Mouse (Mus musculus) thymus, adult 2 months (tissue): ENCODE measurements around the gene Gm10282. TPM values are rescaled to one million over a fixed set of nuclear protein-coding genes. Genes with fewer than 3 reads are reported as not detected.

Experiments used
- DNase-seq: peaks from one replicate; pipeline ENCODE4 v3.0.0; 2021
- H3K27ac ChIP-seq: fragments of 200-500 bp; 2 replicates; pipeline ENCODE4 v1.5.1; 2012; ENCODE audit warnings: low read length, control low read depth; ENCODE audit not compliant: control insufficient read depth, insufficient read depth
- H3K27me3 ChIP-seq: fragments of 200-500 bp; 2 replicates; pipeline ENCODE4 v1.6.1; 2012; ENCODE audit warnings: mild to moderate bottlenecking, low read length, moderate library complexity, mixed read lengths; ENCODE audit not compliant: control insufficient read depth, insufficient read depth
- H3K36me3 ChIP-seq: fragments of 200-500 bp; 2 replicates; pipeline ENCODE4 v1.6.1; 2012; ENCODE audit warnings: mild to moderate bottlenecking, low read length, moderate library complexity; ENCODE audit not compliant: control insufficient read depth, insufficient read depth
- H3K4me1 ChIP-seq: fragments of 200-500 bp; replicated peaks from 2 replicates; pipeline ENCODE4 v1.6.1; 2012; ENCODE audit warnings: low read length; ENCODE audit not compliant: control insufficient read depth, insufficient read depth
- H3K4me3 ChIP-seq: fragments of 200-500 bp; 2 replicates; pipeline ENCODE4 v1.5.1; 2012; ENCODE audit warnings: mild to moderate bottlenecking, low read length, control low read depth, moderate library complexity; ENCODE audit not compliant: control insufficient read depth, insufficient read depth
- CTCF ChIP-seq: fragments of 200-500 bp; IDR thresholded peaks from 2 replicates; pipeline ENCODE4 v1.5.1; 2012; ENCODE audit warnings: mild to moderate bottlenecking, control low read depth, low read length, moderate library complexity, borderline replicate concordance; ENCODE audit not compliant: control insufficient read depth, poor library complexity, insufficient read depth; ENCODE audit errors: extremely low read depth
- POLR2A ChIP-seq: fragments of 200-500 bp; IDR thresholded peaks from 2 replicates; pipeline ENCODE4 v1.6.1; 2012; ENCODE audit warnings: mild to moderate bottlenecking, low read length, control low read depth, moderate library complexity; ENCODE audit not compliant: control insufficient read depth, poor library complexity, insufficient read depth; ENCODE audit errors: extremely low read depth
- WGBS: fragments of 180-500 bp; shearing (Covaris S2); methylation state at CpG from one replicate; pipeline ENCODE4 v1.1.7; 2018; 5-methylcytosine and 5-hydroxymethylcytosine counted together
- polyA plus RNA-seq: library from polyadenylated mRNA; depleted of rRNA; stranded (reverse); fragments of >200 nt; gene quantifications from 2 replicates; pipeline ENCODE4 v1.2.3, GENCODE M21; 2012

The Gm10282 gene
- polyA plus RNA-seq, 1 experiment, result 13.6 TPM

GRCm38 (mm10) chr8:72267106-72267505 lies 38.0 kb downstream of the Gm10282 start:
- Histone ChIP-seq H3K4me1 (peaks cover 12% of the 10 kb centered on the region), H3K4me3 (no peak overlapping the region), H3K36me3 (no peaks in the 10 kb centered on the region), H3K27ac (no peak overlapping the region), H3K27me3 (no peaks in the 10 kb centered on the region; the same call in 1 of the 2 replicates)
- 99% methylated on average over 8 of the region's 8 CpGs for WGBS
- TF ChIP-seq POLR2A, result no peak
- no peak for TF ChIP-seq CTCF
- DNase-seq, result no peak

- Histone ChIP-seq H3K27ac (no peak overlapping the region), H3K27me3 (no peaks in the 10 kb centered on the region; the same call in 1 of the 2 replicates)
Measured at GRCm38 (mm10) chr8:72266671-72267070, 38.4 kb downstream of the Gm10282 start.

DNA sequence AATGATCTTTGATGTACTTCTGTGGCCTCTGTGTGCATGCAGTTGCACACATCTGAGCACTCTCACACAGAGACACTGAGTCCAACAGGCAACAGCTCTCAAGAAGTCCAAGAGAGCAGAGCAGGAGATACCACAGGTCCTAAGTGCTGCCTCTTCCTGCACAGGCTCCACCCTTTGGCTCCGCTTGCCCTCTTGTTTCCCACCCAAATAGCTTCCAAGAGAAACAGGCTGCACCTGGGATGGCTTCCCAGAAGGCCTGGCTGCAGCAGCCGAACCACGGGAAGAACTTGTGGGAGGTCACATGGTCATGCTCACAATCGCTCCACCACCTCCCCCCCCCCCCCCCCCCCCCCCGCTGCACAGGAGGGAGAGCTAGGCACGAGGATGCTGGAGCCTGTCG lies 39.7 kb downstream of the Gm10282 start:
- H3K4me3 ChIP-seq, result no peak overlapping the region
- peaks cover 16% of the 10 kb centered on the region for H3K4me1 ChIP-seq
- no peak for DNase-seq
- no peaks in the 10 kb centered on the region for H3K36me3 ChIP-seq
- H3K27me3 ChIP-seq, result no peaks in the 10 kb centered on the region; the same call in 1 of the 2 replicates
- no peak overlapping the region for H3K27ac ChIP-seq
- 33% methylated on average over 7 of the region's 7 CpGs for WGBS
- TF ChIP-seq CTCF, result no peak
- TF ChIP-seq POLR2A, result no peak

More at GRCm38 (mm10) chr8:72266671-72267070, 38.4 kb downstream of the Gm10282 start:
- TF ChIP-seq POLR2A (no peak), CTCF (no peak)
- Histone ChIP-seq H3K4me1 (peaks cover 12% of the 10 kb centered on the region), H3K4me3 (no peak overlapping the region), H3K36me3 (no peaks in the 10 kb centered on the region)
- no peak for DNase-seq

GRCm38 (mm10) chr8:72263451-72263850 lies 41.6 kb downstream of the Gm10282 start:
- no peaks in the 10 kb centered on the region; the same call in 1 of the 2 replicates for H3K27me3 ChIP-seq
- H3K36me3 ChIP-seq, result no peaks in the 10 kb centered on the region
- DNase-seq, result no peak
- H3K27ac ChIP-seq, result no peak overlapping the region
- no peak overlapping the region for H3K4me3 ChIP-seq
- WGBS, result 95% methylated on average over 7 of the region's 7 CpGs
- H3K4me1 ChIP-seq, result peaks cover 12% of the 10 kb centered on the region
- TF ChIP-seq CTCF (no peak), POLR2A (no peak)

DNA sequence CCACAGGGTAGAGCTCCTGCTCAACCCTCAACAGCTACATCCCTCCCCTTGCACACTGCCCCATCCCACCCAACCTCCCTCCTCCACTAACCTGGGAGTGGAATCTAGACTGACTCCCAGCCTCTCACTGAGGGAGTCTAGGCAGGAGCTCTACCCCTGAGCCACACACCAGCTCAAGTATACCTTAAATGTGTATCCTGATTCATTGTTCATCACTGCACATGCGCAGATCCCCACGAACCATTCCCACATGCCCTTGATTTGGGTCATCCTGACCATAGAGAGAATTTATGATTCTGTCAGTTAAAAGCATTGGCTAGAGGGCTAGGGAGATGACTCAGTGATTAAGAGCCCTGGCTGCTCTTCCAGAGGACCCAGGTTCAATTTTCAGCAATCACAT lies 42.3 kb downstream of the Gm10282 start:
- peaks cover 8% of the 10 kb centered on the region for H3K4me1 ChIP-seq
- no peaks in the 10 kb centered on the region for H3K27me3 ChIP-seq
- TF ChIP-seq CTCF, result no peak
- no peak for TF ChIP-seq POLR2A
- DNase-seq, result no peak
- H3K4me3 ChIP-seq, result no peak overlapping the region
- no peaks in the 10 kb centered on the region for H3K36me3 ChIP-seq
- no peak overlapping the region for H3K27ac ChIP-seq
- 98% methylated on average over 2 of the region's 2 CpGs for WGBS

- no peak for TF ChIP-seq CTCF
- TF ChIP-seq POLR2A, result no peak
- DNase-seq, result no peak
- 91% methylated on average over 5 of the region's 5 CpGs for WGBS
- Histone ChIP-seq H3K27ac (no peak overlapping the region), H3K27me3 (no peaks in the 10 kb centered on the region), H3K4me3 (no peak overlapping the region), H3K4me1 (peaks cover 8% of the 10 kb centered on the region), H3K36me3 (no peaks in the 10 kb centered on the region)
Measured at GRCm38 (mm10) chr8:72261872-72262271, 43.2 kb downstream of the Gm10282 start.

DNA sequence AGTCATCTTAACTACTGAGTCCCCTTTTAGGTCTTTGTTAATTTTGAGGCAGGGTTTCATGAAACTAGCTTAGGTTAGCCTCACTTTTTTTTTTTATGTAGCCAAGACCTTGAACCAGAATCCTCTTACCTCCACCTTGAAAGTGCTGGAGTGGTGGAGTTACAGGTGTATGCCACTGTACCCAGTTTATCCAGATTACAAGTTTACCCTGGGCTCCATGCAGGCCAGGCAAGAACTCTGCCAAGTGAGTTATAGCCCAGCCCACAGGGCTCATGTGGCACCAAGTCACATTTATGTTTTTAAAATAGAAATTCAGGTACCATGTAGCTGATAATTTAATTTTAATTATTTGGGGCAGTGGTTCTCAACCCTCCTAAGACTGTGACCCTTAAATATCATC lies 43.6 kb downstream of the Gm10282 start:
- no peak for TF ChIP-seq CTCF
- TF ChIP-seq POLR2A, result no peak
- H3K4me3 ChIP-seq, result no peak overlapping the region
- H3K27me3 ChIP-seq, result no peaks in the 10 kb centered on the region
- H3K27ac ChIP-seq, result no peak overlapping the region
- peaks cover 8% of the 10 kb centered on the region for H3K4me1 ChIP-seq
- H3K36me3 ChIP-seq, result no peaks in the 10 kb centered on the region
- no peak for DNase-seq
